In genomic region chr1:52844782-52845665, GRCm38 (mm10) we compare ENCODE assay signal across 8 mouse cellular contexts. TPM values are rescaled to one million over a fixed set of nuclear protein-coding genes. Genes with fewer than 3 reads are reported as not detected.
A peak's percentile ranks its signal among the peaks of the same experiment; 100 is the strongest.
DNase-seq lines count a peak whose midpoint lies in the region; ATAC-seq lines count a peak whose summit lies in the region.

Gene Hibch (plus strand): TSS chr1:52844929.

- peak; percentile 97 for DNase-seq in MEL-GATA-1-ER (ENCODE audit: extremely low read depth, low read depth)
- peak; percentile 97 for DNase-seq in cerebellum, adult 8-10 months
- peak; percentile 95 for DNase-seq in forelimb bud, embryonic 11.5 days (ENCODE audit: low read depth, low spot score)
- peak; percentile 85 for DNase-seq in layer of hippocampus, adult 9-10 months (ENCODE audit: low spot score)
- peak; percentile 82 for DNase-seq in ovary, postnatal 10 days (ENCODE audit: low spot score)
- peak; percentile 96 to 98 for DNase-seq in thymus, postnatal 10 days (ENCODE audit: low spot score in 2 of 2)

- H3K9ac ChIP-seq in lung, embryonic 16.5 days (ENCODE audit: low read length), result peak within 1 kb of the TSS; percentile 80

- H3K9me3 ChIP-seq in lung, embryonic 16.5 days (ENCODE audit: control insufficient read depth, low read length), result no peaks in the 10 kb centered on the region

- H3K36me3 ChIP-seq in lung, embryonic 16.5 days (ENCODE audit: control insufficient read depth, insufficient read depth, low read length), result no peaks in the 10 kb centered on the region

- no peaks in the 10 kb centered on the region for H3K27me3 ChIP-seq in lung, embryonic 16.5 days (ENCODE audit: control insufficient read depth, insufficient read depth, low read depth, low read length)

- under 1% methylated on average over 45 of the region's 45 CpGs for WGBS in lung, embryonic 16.5 days

- H3K4me2 ChIP-seq in lung, embryonic 16.5 days (ENCODE audit: low read depth, low read length), result peak within 1 kb of the TSS; percentile 83

- peak; percentile 97 to 98 for ATAC-seq in hematopoietic stem cell, adult 5-6 weeks (replicated peaks in 1 of 2; ENCODE audit: insufficient read depth in 1 of 2, low FRiP score in 2 of 2, low TSS enrichment in 1 of 2, low read depth in 1 of 2, poor library complexity in 2 of 2, severe bottlenecking in 2 of 2)
- ATAC-seq in lung, embryonic 16.5 days (ENCODE audit: low read depth), result peak; percentile 100

- H3K27ac ChIP-seq in lung, embryonic 16.5 days (ENCODE audit: low read length), result peak within 1 kb of the TSS; percentile 65

- H3K4me1 ChIP-seq in lung, embryonic 16.5 days (replicated peaks; ENCODE audit: control insufficient read depth, insufficient read depth, low read length), result no peaks in the 10 kb centered on the region

- H3K4me3 ChIP-seq in lung, embryonic 16.5 days (ENCODE audit: low read length), result peak within 1 kb of the TSS; percentile 77

RNA-seq across cellular contexts. Expression of gene Hibch, which starts in this region (rescaled TPM):
- 69.9 and 187 TPM in 2 replicates for total RNA-seq in hematopoietic stem cell, adult 5-6 weeks (2017)
- 20.6 and 20.8 TPM in 2 replicates for polyA plus RNA-seq in lung, embryonic 16.5 days (2015; fragmentation: Nextera tagmentation; extraction: Ambion mirVana)

Comparison
In these comparisons a context has a peak if more than half of its experiments do, and no peak if none do; other contexts are left out.
1. Peak in every context shown above with its lines: DNase-seq, ATAC-seq, H3K4me3 ChIP-seq and H3K27ac ChIP-seq.